In genomic region chr2:4291100-4291499, GRCm38 (mm10) we compare ENCODE assay signal across 12 mouse cellular contexts.
DNase-seq lines count a peak whose midpoint lies in the region; ATAC-seq lines count a peak whose summit lies in the region.
"Had no signal": no experiment of that assay in that cellular context is flagged by ENCODE, and none has a peak within 500 bp of the region (broad histone marks: within the 10 kb centered on the region; RNA-seq: fewer than 3 reads in every experiment).

No protein-coding gene starts in this region.

- peak; percentile 74 for ATAC-seq in frontal cortex, adult (ENCODE audit: low TSS enrichment)
- ATAC-seq: activated CD4-positive, CD25-positive, alpha-beta regulatory T cell, adult 4 months; liver, embryonic 12.5 days had no signal

- intact Hi-C loops in left cerebral cortex, postnatal 10 days (cut with DNase I): no loop called here

- DNase-seq in left cerebral cortex, adult 18-20 months (ENCODE audit: low spot score in 2 of 2): peak; percentile 84 to 88
- DNase-seq in left cerebral cortex, postnatal 10 days (ENCODE audit: extremely low spot score in 1 of 2, low spot score in 2 of 2): no peak
- DNase-seq in left cerebral cortex, adult 8-10 months (ENCODE audit: low spot score in 2 of 2): peak; percentile 26 to 87
- DNase-seq in telencephalon, adult 2 months (ENCODE audit: low read depth, low spot score): peak; percentile 72
- no peak for DNase-seq in kidney, postnatal 4 days
- DNase-seq in ovary, adult 18-20 months (ENCODE audit: low spot score): no peak
- DNase-seq: cerebellum, postnatal 36 days; kidney, adult 8-10 months; thymus, adult 2 months had no signal

Comparison
In these comparisons a context has a peak if more than half of its experiments do, and no peak if none do; other contexts are left out.
1. DNase-seq: peak in left cerebral cortex, adult 18-20 months (2 of 2), left cerebral cortex, adult 8-10 months (2 of 2) and telencephalon, adult 2 months (single experiment); none in left cerebral cortex, postnatal 10 days (0 of 2), kidney, postnatal 4 days (0 of 2) and ovary, adult 18-20 months (single experiment).